Mouse (Mus musculus) mammary gland, adult 2 months (tissue): Measurements from ENCODE around the gene Shld1. TPM values are rescaled to one million over a fixed set of nuclear protein-coding genes. Genes with fewer than 3 reads are reported as not detected.

Experiments used
- polyA plus RNA-seq: library from polyadenylated mRNA; depleted of rRNA; stranded (reverse); fragments of >200 nt; gene quantifications from 2 replicates; pipeline ENCODE4 v1.2.3, GENCODE M21; 2012; ENCODE audit warnings: low replicate concordance; rRNA removed

Shld1 gene
- 10.4 and 23.2 TPM in 2 replicates for polyA plus RNA-seq

DNA sequence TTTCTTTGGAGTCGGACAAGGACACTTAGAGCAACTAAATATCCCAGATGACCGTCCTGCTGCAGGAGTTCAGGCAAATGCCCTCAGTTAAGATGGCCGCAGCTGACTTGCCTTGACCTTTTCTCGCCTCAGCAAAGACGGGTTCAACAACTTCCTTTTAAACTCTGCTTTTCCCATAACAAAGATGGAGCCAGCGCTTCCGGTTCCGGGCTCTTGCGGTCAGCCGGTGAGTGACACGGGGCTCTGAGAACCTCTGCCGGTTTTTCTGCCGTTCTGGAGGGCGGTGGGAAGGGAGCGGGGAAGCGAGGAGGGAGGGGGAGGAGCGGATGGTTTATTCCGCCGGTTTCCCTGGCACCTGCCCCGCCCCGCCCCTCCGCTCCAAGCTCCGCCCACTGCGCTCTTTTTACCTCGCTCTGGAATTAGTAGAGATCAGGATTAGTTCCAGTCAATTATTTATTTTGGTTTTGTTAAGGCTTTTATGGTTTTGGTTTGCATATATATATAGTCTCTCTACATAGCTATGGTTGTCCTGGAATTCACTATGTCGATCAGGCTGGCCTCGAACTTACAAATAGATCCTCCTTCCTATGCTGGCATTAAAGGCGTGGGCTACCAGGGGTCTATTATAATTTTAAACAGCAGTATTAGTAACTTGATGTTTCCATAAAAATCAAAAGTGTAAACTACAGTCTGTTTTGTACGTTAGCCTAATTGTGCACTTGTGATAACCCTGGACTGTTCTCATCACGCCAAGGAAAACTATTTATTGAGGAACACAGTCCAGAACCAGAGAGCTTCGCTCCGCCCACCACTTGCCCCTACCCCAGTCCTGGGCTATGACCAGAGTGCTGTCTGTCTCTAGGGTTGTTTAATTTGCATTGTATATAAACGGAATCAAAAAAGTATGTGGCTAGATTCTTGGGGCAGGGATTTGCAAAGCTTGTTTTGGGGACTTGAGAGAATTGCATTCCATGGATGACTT is at the start of gene Shld1:
Shld1 (plus strand) TSS at position 176 of the 982 bp plus-strand sequence.

DNA sequence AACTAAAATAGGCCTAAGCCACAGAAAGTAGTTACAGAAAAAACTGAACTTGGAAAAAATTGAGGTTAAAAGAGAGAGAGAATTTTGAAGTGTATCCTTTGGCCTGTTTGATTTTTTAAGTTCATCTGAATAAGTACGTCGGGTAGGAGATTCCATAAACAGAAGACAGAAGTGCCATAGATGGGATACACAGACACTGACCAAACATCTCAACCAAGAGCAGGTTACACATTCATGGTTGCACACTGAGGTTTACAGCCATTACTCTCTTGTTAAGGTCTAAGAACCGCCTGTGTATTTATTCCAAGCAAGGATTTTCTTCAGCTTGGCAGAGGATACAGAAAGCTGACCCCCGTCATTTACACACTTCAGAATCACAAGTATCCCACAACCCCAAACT is 94.2 kb downstream of the Shld1 start, which contains the start of gene Chgb:
Chgb (plus strand) TSS at position 301 of the 400 bp plus-strand sequence.

Other genes starting within 250 kb of the Shld1 start
- gene Gpcpd1, start 99.2 kb upstream of the Shld1 start, polyA plus RNA-seq, result 5.5 and 22.3 TPM in 2 replicates
- gene Chgb, start 94.3 kb downstream of the Shld1 start, polyA plus RNA-seq, result not detected in 2 replicates
- gene Trmt6, start 129.1 kb downstream of the Shld1 start, polyA plus RNA-seq, result 2.2 and 4.2 TPM in 2 replicates
- 0.61 and 1.1 TPM in 2 replicates for gene Mcm8, start 129.2 kb downstream of the Shld1 start, polyA plus RNA-seq
- gene Crls1, start 159.7 kb downstream of the Shld1 start, polyA plus RNA-seq, result 56.7 and 73.9 TPM in 2 replicates
- 2.8 and 2.9 TPM in 2 replicates for gene Lrrn4, start 194.0 kb downstream of the Shld1 start, polyA plus RNA-seq